Mouse (Mus musculus) stomach, postnatal 0 days (tissue): ENCODE data around the gene Cyb5d1.

Experiments used
- CTCF ChIP-seq: IDR thresholded peaks from 2 replicates; pipeline ENCODE4 v1.5.1; 2016; ENCODE audit warnings: antibody characterized with exemption, low read depth, mild to moderate bottlenecking, moderate library complexity
- EP300 ChIP-seq: optimal IDR thresholded peaks from 2 replicates; pipeline ENCODE3; 2016; ENCODE audit warnings: antibody characterized with exemption

DNA sequence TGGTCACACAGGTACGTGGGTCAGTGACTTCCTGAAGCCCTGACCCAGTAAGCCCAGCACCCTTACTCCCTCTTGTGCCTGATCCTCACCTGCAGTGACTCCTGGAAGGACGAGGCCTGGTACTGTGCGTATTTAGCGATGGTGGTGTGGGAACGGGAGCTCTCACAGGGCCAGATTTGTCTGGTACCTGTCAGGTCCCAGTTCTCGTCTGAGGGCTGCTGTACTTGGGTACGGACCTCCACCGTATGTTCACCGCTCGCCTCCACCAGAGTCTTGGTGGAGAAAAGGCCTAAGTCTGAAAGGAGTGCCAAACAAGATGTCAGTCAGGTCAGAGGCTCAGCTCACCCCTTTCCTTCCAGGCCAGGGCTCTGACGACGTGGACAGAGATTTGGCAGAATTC is 6.6 kb upstream of the Cyb5d1 start:
- TF ChIP-seq CTCF = no peak
- no peak for TF ChIP-seq EP300
